Mouse (Mus musculus): Measurements from ENCODE around the gene Dab2ip.

DNA sequence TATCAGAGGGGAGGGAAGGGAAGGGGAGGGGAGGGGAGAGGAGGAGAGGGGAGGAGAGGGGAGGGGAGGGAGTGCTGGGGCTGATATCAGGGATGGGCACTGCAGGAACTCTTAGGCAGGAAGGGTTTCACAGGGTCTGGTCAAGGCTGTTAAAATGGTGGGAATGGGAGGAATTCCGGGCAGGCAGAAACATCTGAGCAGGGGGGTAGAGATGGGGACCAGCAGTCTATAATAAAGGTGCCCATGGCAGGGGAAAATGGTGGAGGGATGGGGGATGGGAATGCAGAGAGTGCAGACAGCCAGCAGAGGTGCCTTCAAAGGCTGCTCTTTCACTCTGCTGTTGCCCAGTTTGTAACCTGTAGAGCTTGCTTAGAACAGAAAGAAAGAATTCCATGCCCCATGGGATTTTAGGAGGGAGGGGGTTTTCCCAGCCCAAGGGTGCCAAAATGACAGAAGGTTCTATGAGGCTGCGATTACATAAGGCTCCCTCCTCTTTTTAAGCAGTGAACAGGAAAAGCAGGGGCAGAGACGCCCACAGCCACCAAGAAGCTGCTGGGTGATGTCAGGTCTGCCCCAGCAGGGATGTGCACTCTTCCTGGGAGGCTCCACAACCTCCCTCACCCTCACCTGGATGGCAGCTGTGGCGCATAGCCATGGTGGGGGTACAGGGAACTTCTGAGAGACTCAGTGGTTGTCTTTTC lies 210.6 kb downstream of the Dab2ip start:
- TF ChIP-seq JUND (IDR thresholded peaks at IDR 0.05; ENCODE audit: low read depth, low read length): no peak
- no peak for TF ChIP-seq POLR2A (IDR thresholded peaks at IDR 0.05; ENCODE audit: control insufficient read depth in 1 of 2, insufficient read depth in 1 of 2, low read depth in 1 of 2, low read length in 2 of 2, poor library complexity in 1 of 2)
